Mouse (Mus musculus): ENCODE results near the gene Prr30. TPM values are rescaled to one million over a fixed set of nuclear protein-coding genes. Genes with fewer than 3 reads are reported as not detected.
"Not testable (repeated sequence)": the region's sequence is repeated elsewhere in the genome, so short reads cannot be mapped to it uniquely, and the experiment has no call there.

Prr30 gene
- not detected in 2 replicates for polyA plus RNA-seq (2016; fragmentation: Nextera tagmentation; extraction: Ambion mirVana)

DNA sequence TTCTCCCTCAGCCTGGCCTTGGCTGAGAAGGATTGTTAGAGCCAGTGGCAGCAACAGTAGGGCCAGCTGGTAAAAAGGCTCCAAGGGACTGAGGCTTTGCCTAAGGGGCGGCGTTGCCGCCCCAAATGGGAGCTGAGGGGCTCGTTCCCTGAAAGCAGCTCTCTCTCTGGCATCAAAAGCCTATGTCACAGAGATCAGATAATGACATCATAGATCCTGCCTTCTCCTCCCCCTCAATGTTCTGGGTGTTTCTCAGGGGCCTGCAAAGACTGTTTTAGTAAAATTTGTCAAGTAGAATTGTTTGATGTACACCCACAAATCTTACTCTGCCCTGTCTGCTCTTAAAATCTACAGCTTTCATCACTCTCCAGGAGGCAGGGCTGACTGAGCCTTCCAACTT lies at the start of gene Prr30:
Gene Prr30, minus strand, starts transcription at position 101 of the 400 bp plus-strand sequence.
- H3K4me2 ChIP-seq, result no peak within 1 kb of the TSS
- no peaks in the 10 kb centered on the region for H3K4me1 ChIP-seq
- no peaks in the 10 kb centered on the region for H3K36me3 ChIP-seq (replicated peaks)
- H3K4me3 ChIP-seq (replicated peaks), result no peak within 1 kb of the TSS
- no peaks in the 10 kb centered on the region for H3K9me3 ChIP-seq
- ATAC-seq (ENCODE audit: low FRiP score), result no peak
- H3K9ac ChIP-seq, result no peak within 1 kb of the TSS
- no peak within 1 kb of the TSS for H3K27ac ChIP-seq
- 85% methylated on average over 4 of the region's 4 CpGs for WGBS
- no peaks in the 10 kb centered on the region for H3K27me3 ChIP-seq

DNA sequence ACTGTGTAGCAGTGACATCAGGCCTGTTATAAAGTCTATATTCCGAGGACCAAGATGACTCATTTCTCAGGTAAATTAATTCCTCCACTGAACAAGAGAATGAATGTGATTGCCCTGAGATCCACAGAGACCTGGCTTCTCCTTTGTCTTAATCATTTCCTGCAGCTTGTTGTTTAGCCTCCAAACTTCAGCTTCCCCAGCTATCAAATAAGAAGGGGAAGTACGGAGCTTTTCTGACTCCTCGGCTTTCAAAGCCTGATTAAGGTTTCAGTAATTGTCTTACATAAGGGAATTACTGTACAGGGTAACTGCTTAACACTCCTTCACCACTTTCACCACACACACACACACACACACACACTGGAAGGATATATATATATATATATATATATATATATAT lies 46.7 kb upstream of the Prr30 start:
- Histone ChIP-seq H3K27me3 (no peaks in the 10 kb centered on the region), H3K4me2 (no peak overlapping the region), H3K36me3 (replicated peaks) (no peaks in the 10 kb centered on the region), H3K9ac (no peak overlapping the region), H3K4me1 (no peaks in the 10 kb centered on the region), H3K27ac (no peak overlapping the region), H3K4me3 (replicated peaks) (no peak overlapping the region), H3K9me3 (no peaks in the 10 kb centered on the region)
- no peak for ATAC-seq (ENCODE audit: low FRiP score)
- WGBS, result 85% methylated on average over 3 of the region's 3 CpGs

DNA sequence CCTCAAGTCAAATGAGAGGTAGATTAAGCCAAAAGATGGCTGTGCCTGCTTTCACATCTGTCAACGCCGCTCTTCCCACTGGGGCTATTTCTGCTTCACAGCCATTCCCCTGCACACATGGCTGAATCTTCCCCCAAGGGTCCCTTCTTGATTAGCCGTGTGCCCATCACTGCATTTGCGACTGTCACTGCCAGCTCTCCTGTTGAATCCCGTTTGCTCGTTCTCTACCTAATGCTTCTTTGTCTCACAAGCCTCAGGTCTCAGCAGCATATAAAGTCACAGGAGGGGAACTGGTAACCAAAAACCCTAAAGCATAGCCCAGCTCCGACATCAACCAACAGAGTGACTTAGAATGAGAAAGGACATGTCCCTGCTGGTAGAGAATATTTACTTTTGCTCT lies 45.6 kb upstream of the Prr30 start:
- Histone ChIP-seq H3K27ac (no peak overlapping the region), H3K4me1 (no peaks in the 10 kb centered on the region), H3K36me3 (replicated peaks) (no peaks in the 10 kb centered on the region), H3K4me3 (replicated peaks) (no peak overlapping the region), H3K9ac (no peak overlapping the region), H3K9me3 (0 out of 2 replicates have a peak, but pooled peaks cover 2% of the 10 kb centered on the region), H3K4me2 (no peak overlapping the region), H3K27me3 (no peaks in the 10 kb centered on the region)
- no peak for ATAC-seq (ENCODE audit: low FRiP score)
- WGBS, result 76% methylated on average over 7 of the region's 7 CpGs

DNA sequence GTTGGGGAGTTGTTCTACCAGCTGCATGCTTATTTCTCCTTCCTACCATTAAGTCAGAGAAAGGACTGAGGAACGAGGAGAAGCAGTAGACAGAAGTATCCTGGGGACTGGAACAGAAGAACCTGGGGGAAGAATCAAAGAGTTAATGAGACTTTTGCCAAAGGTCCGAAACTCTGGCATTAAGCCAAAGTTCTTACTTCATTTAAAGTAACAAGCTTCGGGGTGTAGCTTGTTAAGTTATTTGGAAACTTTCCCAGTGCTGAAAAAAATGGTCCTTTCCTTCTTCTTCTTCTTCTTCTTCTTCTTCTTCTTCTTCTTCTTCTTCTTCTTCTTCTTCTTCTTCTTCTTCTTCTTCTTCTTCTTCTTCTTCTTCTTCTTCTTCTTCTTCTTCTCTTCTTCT lies 44.3 kb upstream of the Prr30 start:
- WGBS, result 72% methylated on average over 3 of the region's 3 CpGs

DNA sequence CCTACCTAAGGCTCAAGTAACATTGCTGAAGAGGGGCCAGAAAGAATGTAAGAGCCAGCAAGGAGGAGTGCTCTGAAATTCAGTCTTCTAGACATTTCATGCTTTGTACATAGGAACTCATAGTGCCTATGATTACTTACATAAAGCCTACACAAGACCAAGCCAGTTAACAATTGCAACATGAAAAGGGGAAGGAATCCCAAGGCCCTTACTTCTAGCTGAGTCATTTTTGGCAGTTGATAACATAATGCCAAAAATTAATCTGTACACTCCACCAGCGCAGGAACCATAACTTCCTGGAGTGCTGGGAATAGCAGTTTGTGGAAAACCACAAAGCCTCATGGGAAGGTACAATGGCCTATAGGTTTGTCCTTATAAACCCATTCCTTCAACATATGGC lies 37.8 kb upstream of the Prr30 start:
- Histone ChIP-seq H3K4me3 (replicated peaks) (no peak overlapping the region), H3K4me1 (no peaks in the 10 kb centered on the region), H3K9me3 (0 out of 2 replicates have a peak, but pooled peaks cover 2% of the 10 kb centered on the region), H3K36me3 (replicated peaks) (no peaks in the 10 kb centered on the region), H3K4me2 (no peak overlapping the region), H3K9ac (no peak overlapping the region), H3K27me3 (no peaks in the 10 kb centered on the region), H3K27ac (no peak overlapping the region)
- ATAC-seq (ENCODE audit: low FRiP score), result no peak
- 97% methylated on average over 1 of the region's 1 CpGs for whole genome bisulfite sequencing

More for the DNA sequence above, 44.3 kb upstream of the Prr30 start:
- not testable (repeated sequence) for H3K4me2 ChIP-seq; H3K4me1 ChIP-seq; H3K9me3 ChIP-seq; H3K4me3 ChIP-seq (replicated peaks); H3K36me3 ChIP-seq (replicated peaks); H3K9ac ChIP-seq; ATAC-seq (ENCODE audit: low FRiP score); H3K27ac ChIP-seq; H3K27me3 ChIP-seq

DNA sequence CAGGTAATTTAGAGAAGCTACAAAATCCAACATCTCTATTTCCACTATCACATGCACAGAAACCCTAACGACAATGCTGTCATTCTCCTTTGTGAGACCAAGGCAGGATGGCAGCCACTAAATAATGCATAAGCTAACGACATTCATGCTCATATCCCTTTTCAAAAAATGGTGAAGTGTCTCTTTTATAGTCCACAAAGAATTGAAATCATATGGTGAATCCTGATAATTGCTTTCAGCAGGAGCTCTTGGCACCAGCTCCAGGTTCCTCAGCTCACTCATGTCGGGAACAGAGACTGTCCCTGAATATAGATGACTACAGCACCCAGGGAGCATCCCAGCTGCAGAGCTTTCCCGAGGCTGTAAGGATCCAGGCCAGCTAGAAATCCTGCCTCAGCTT lies 28.9 kb upstream of the Prr30 start:
- Histone ChIP-seq H3K9me3 (no peaks in the 10 kb centered on the region), H3K27me3 (no peaks in the 10 kb centered on the region), H3K4me1 (no peaks in the 10 kb centered on the region), H3K4me3 (replicated peaks) (no peak overlapping the region), H3K9ac (no peak overlapping the region), H3K27ac (no peak overlapping the region), H3K36me3 (replicated peaks) (no peaks in the 10 kb centered on the region), H3K4me2 (no peak overlapping the region)
- ATAC-seq (ENCODE audit: low FRiP score), result no peak
- WGBS, result 37% methylated on average over 4 of the region's 4 CpGs

DNA sequence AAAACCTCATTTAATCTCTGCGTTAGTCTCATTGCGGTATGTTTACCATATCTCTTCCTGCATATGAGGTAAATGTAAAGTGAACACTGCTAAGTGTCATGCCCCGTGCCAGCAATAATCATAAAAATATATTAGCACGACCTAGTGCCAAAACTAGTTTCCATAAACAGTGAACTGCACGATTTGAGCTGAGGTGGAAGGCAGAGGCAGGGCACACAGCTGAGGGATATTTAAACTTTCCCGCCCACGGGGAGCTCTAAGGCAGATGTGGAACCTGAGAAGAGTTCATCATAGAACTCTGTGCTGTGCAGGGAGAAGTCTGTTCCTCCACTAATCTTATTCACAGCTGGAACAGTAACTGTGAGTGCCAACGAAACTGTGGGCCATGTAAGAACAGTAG lies 22.2 kb upstream of the Prr30 start:
- 87% methylated on average over 8 of the region's 8 CpGs for WGBS
- no peak overlapping the region for H3K4me2 ChIP-seq
- no peak for ATAC-seq (ENCODE audit: low FRiP score)
- no peak overlapping the region for H3K27ac ChIP-seq
- no peaks in the 10 kb centered on the region for H3K27me3 ChIP-seq
- no peak overlapping the region for H3K9ac ChIP-seq
- no peaks in the 10 kb centered on the region for H3K36me3 ChIP-seq (replicated peaks)
- H3K9me3 ChIP-seq, result no peaks in the 10 kb centered on the region
- no peak overlapping the region for H3K4me3 ChIP-seq (replicated peaks)
- no peaks in the 10 kb centered on the region for H3K4me1 ChIP-seq

DNA sequence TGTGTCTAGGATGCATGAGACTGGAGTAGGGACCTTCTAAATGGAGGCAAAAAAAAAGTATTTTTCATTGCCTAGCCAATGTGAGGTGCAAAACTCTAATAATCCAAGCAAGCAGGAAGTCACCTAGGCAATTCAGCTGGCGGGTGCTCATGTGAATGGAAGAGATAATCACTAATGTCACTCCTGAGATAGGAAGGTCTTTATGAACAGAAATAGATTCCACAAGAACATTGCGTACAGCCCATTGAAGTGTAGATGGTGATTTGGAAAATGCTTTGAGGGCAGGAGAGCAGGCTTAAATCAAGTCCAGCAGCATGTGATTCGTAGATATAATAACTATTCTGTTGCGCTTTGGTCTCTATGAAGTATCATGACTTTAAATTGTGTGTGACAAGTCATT lies 27.9 kb downstream of the Prr30 start:
- no peaks in the 10 kb centered on the region for H3K36me3 ChIP-seq (replicated peaks)
- no peak for ATAC-seq (ENCODE audit: low FRiP score)
- no peak overlapping the region for H3K4me2 ChIP-seq
- H3K27ac ChIP-seq, result no peak overlapping the region
- no peaks in the 10 kb centered on the region for H3K4me1 ChIP-seq
- no peaks in the 10 kb centered on the region for H3K27me3 ChIP-seq
- WGBS, result 94% methylated on average over 4 of the region's 4 CpGs
- H3K9me3 ChIP-seq, result no peaks in the 10 kb centered on the region
- H3K9ac ChIP-seq, result no peak overlapping the region
- no peak overlapping the region for H3K4me3 ChIP-seq (replicated peaks)
